Mouse (Mus musculus): ENCODE measurements at regions not wholly inside any gene's neighbourhood (a gene's known extent, or its start where the extent isn't known, plus 50 kb on each side); places are given as distances from the start of the nearest gene placed in this dataset.

DNA sequence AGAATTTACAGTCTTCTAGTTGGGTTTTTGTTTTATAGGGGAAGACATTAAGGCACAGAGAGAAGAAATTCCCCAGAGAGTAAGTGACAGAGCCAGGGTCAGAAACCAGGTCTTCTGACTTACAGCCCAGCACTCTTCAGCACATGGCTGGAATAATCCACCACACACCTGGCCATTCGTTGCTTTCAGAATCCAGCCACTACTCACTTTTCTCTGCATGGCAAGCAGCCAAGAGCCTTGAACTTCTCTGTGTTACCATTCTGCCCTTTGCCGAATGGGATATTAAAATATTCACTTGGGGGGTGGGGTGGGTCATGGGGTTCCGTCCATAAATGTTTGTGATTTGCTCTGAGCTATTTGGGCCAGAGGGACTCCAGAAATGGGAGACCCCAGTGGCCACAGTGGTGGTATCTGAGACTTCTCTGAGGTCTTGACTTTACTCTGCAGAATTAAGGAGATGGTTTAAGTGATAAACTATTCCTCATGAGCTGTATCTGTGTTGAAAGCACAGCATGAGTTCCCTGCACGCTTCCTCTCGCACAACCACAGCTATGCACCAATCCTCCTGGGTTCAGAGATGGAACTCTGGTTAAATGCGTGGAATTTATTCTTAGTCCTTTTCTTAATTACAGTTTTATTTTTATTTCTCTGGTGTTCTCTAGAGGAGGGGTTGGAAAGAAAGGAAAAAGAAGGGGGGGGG is 488.9 kb upstream of the Tnc start:
- no peak overlapping the region for H3K4me2 ChIP-seq
- no peak overlapping the region for H3K4me3 ChIP-seq
- no peak for ATAC-seq (ENCODE audit: low FRiP score, low read depth)
- H3K9me3 ChIP-seq: no peaks in the 10 kb centered on the region
- WGBS: 59% methylated on average over 6 of the region's 6 CpGs
- no peaks in the 10 kb centered on the region for H3K4me1 ChIP-seq (replicated peaks)
- H3K27ac ChIP-seq (replicated peaks): no peak overlapping the region
- no peak overlapping the region for H3K9ac ChIP-seq
- H3K27me3 ChIP-seq: no peaks in the 10 kb centered on the region
- no peaks in the 10 kb centered on the region for H3K36me3 ChIP-seq

DNA sequence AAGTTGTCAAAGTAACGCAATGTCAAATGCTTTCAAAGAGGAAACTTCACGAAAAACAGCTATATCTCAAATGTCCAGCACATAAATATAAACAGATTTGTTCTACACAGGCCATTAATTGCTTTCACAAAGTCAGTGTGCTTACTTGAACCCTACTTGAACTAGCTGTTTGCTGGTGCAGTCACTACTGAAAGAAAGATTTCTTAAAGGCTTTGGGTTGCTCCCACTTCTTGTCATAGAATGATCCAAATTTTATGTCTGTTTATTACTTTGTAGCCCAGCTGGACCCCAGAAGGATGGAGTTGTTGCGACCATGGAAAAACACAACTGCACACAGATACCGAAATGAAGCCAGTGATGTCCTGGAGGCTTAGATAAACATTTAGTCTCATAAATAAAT is 491.2 kb upstream of the Tnc start:
- 92% methylated on average over 4 of the region's 4 CpGs for WGBS
- Histone ChIP-seq H3K27ac (replicated peaks) (no peak overlapping the region), H3K4me1 (replicated peaks) (no peaks in the 10 kb centered on the region), H3K9me3 (no peaks in the 10 kb centered on the region), H3K4me2 (no peak overlapping the region), H3K9ac (no peak overlapping the region), H3K4me3 (no peak overlapping the region), H3K27me3 (no peaks in the 10 kb centered on the region), H3K36me3 (no peaks in the 10 kb centered on the region)
- no peak for ATAC-seq (ENCODE audit: low FRiP score, low read depth)

DNA sequence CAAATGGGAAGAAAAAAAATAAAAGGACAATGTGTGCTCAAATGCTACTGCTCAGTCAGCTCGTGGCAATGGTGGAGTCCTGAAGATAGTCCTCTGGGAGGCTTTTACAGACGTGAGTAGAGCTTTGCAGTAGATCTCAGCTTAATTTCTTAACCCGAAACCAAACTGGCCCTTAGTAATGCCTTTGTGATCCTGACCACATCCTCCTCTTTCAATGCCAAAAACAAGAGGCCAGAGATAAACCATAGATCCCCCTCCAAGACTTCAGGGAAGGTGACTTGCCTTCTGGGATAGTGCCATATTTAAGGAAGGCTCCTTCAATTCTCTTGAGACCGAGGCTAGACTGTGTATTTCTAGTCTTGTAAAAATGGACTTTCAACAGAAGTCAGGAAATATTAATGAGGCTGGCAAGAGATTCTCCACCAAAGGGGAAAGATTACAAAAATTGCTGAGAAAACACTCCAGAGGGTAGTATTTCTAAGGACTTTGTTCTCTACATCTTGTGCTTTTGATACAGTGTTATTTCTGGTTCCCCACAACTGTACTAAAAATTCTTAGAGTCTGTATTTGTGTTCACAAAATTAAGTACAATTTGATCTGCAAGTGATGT is 497.9 kb upstream of the Tnc start:
- Histone ChIP-seq H3K9me3 (no peaks in the 10 kb centered on the region), H3K27ac (replicated peaks) (no peak overlapping the region), H3K27me3 (no peaks in the 10 kb centered on the region), H3K9ac (no peak overlapping the region), H3K4me2 (no peak overlapping the region), H3K4me1 (replicated peaks) (no peaks in the 10 kb centered on the region), H3K4me3 (no peak overlapping the region), H3K36me3 (no peaks in the 10 kb centered on the region)
- WGBS: 85% methylated on average over 4 of the region's 4 CpGs
- ATAC-seq (ENCODE audit: low FRiP score, low read depth): no peak

DNA sequence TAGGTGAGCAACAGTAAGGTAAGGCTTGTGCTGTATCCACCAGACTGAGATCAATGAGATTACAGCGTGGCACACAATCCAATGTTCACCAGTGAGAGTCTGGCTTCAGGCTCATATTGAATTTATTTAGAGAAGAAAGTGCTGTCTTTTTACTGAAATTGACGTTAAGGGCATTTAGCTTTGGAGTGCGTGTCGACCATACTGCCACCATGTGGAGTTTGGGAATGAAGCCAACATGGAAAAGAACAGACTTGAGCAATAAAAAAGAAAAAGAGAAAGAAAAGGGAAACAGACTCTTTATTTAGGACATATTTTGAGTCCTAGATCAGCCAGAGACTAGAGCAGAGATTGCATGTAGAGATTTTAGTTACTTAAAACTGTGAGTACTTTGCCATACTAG is 499.6 kb upstream of the Tnc start:
- no peak overlapping the region for H3K27ac ChIP-seq (replicated peaks)
- H3K27me3 ChIP-seq: no peaks in the 10 kb centered on the region
- H3K9ac ChIP-seq: no peak overlapping the region
- H3K4me2 ChIP-seq: no peak overlapping the region
- no peaks in the 10 kb centered on the region for H3K36me3 ChIP-seq
- no peaks in the 10 kb centered on the region for H3K4me1 ChIP-seq (replicated peaks)
- H3K4me3 ChIP-seq: no peak overlapping the region
- no peak for ATAC-seq (ENCODE audit: low FRiP score, low read depth)
- WGBS: 61% methylated on average over 4 of the region's 4 CpGs
- H3K9me3 ChIP-seq: no peaks in the 10 kb centered on the region

DNA sequence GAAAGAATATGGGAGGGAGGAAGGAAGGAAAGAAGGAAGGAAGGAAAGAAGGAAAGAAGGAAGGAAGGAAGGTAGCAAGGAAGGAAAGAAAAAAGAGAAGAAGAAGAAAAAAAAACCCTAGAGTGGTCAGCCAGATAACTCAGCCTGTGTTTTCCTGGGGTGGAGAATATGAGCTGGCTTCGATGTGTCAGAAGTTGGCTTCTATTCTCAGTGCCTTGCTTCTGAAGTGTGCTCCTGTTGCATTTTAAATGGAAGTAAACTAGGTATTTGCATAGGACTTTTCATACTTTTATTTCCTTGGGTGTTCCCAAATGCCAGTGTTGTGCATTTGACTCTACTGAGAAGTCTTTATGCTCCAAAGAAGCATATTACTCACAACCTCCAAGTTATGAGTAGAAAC is 515.7 kb upstream of the Tnc start:
- ATAC-seq (ENCODE audit: low FRiP score, low read depth): no peak
- H3K27me3 ChIP-seq: no peaks in the 10 kb centered on the region
- WGBS: 96% methylated on average over 1 of the region's 1 CpGs

DNA sequence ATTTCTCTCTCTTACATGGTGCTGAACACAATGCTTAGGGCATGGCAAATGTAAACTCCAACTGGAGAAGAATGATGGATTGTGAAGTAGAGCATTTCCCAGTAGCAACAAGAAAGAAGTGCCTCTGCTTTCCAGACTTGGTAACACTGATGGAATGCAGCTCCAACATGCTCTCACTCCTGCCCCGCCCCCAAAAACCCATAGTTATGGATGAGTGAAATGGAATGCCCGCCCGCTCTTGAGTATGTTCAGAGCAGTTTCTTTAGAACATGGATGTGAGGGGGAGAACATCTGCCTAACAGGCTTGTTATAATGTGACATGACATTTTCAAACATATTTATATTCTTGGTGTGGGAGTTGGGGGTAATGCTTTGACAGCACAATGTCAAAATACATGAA is 517.2 kb upstream of the Tnc start:
- no peaks in the 10 kb centered on the region for H3K4me1 ChIP-seq (replicated peaks)
- H3K4me3 ChIP-seq: no peak overlapping the region
- no peak overlapping the region for H3K4me2 ChIP-seq
- WGBS: 91% methylated on average over 3 of the region's 3 CpGs
- no peaks in the 10 kb centered on the region for H3K9me3 ChIP-seq
- H3K9ac ChIP-seq: no peak overlapping the region
- no peak overlapping the region for H3K27ac ChIP-seq (replicated peaks)
- no peak for ATAC-seq (ENCODE audit: low FRiP score, low read depth)
- no peaks in the 10 kb centered on the region for H3K27me3 ChIP-seq
- H3K36me3 ChIP-seq: no peaks in the 10 kb centered on the region

More for the DNA sequence above, 515.7 kb upstream of the Tnc start:
- H3K9me3 ChIP-seq: no peaks in the 10 kb centered on the region
- no peaks in the 10 kb centered on the region for H3K4me1 ChIP-seq (replicated peaks)
- no peaks in the 10 kb centered on the region for H3K36me3 ChIP-seq
- H3K4me2 ChIP-seq: no peak overlapping the region
- no peak overlapping the region for H3K4me3 ChIP-seq
- H3K27ac ChIP-seq (replicated peaks): no peak overlapping the region
- no peak overlapping the region for H3K9ac ChIP-seq

DNA sequence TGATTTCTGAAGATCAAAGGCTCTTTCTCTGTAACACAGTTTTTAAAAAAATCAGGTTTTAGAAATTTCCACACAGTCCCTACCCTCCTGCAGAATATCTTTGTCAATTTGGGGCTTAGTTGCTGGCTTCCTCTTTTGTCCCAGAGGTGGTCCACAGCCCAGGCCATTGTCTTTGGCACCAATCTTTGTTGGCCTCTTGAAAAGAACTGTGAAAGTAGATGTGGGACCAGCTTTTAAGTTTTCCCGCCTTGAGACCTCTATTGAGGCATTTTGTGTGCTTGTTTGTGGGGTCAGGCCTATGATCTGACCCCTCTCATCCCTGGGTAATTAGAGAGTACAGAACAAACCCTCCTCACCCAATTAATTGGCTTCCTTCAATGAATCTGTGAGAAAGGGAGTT is 523.9 kb upstream of the Tnc start:
- H3K36me3 ChIP-seq: no peaks in the 10 kb centered on the region
- H3K9me3 ChIP-seq: no peaks in the 10 kb centered on the region
- ATAC-seq (ENCODE audit: low FRiP score, low read depth): no peak
- no peak overlapping the region for H3K27ac ChIP-seq (replicated peaks)
- H3K4me2 ChIP-seq: no peak overlapping the region
- H3K4me1 ChIP-seq (replicated peaks): no peaks in the 10 kb centered on the region
- no peak overlapping the region for H3K9ac ChIP-seq
- WGBS: 19% methylated on average over 1 of the region's 1 CpGs
- H3K4me3 ChIP-seq: no peak overlapping the region
- no peaks in the 10 kb centered on the region for H3K27me3 ChIP-seq

DNA sequence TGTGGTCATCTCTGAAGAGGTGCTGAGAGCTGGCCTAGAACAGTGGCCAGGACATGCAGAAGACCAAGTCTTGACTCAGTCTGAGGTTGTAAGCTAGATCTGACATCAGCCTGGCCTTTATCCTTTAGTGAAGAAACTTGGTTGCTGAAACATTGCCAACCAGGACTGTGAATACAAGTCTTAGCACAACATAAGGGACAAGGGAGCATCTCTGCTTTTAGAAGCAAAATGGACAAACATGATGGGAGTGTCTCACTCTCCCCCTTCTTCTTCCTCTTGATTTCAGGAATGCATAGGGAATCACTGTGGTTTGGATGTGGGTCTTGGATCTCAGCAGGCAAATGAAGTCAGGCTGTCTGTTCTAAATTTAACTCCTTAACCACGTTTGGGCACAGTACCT is 529.1 kb upstream of the Tnc start:
- ATAC-seq (ENCODE audit: low FRiP score, low read depth): no peak
- Histone ChIP-seq H3K9ac (no peak overlapping the region), H3K36me3 (no peaks in the 10 kb centered on the region), H3K27ac (replicated peaks) (no peak overlapping the region), H3K4me2 (no peak overlapping the region), H3K4me1 (replicated peaks) (no peaks in the 10 kb centered on the region), H3K9me3 (no peaks in the 10 kb centered on the region), H3K4me3 (no peak overlapping the region), H3K27me3 (no peaks in the 10 kb centered on the region)
- WGBS: 52% methylated on average over 1 of the region's 1 CpGs

DNA sequence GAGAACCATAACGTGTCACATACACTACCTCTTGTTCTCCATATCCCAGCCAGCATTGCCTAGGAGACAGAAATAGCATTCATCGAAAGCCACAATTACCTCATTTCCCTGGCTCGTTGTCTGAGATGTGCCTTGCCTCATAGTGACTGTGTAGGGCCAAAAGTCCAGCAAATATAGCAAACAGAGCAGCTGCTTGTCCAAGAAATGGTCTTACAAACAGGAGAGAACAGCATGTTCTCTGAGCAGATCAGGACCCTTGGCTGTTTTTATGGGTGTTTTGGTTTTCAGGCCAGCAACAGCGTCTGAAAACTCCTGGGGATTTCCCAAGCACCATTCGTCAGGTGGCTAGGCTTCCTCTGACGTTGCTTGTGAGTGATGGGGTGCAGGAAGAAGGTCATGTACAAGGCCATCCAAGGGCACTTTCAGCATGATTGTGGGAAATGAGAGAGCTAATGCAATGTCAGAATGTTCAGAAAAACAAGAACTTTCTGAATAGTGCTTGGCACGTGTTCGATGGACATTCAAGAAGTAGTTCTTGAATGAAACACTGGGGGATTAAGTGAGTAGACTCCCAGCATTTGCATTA is 528.9 kb upstream of the Pappa start:
- WGBS: 69% methylated on average over 8 of the region's 8 CpGs
- Histone ChIP-seq H3K9ac (no peak overlapping the region), H3K4me1 (replicated peaks) (no peaks in the 10 kb centered on the region), H3K27me3 (no peaks in the 10 kb centered on the region), H3K4me3 (no peak overlapping the region), H3K36me3 (no peaks in the 10 kb centered on the region), H3K9me3 (no peaks in the 10 kb centered on the region), H3K27ac (replicated peaks) (no peak overlapping the region), H3K4me2 (no peak overlapping the region)
- ATAC-seq (ENCODE audit: low FRiP score, low read depth): no peak

DNA sequence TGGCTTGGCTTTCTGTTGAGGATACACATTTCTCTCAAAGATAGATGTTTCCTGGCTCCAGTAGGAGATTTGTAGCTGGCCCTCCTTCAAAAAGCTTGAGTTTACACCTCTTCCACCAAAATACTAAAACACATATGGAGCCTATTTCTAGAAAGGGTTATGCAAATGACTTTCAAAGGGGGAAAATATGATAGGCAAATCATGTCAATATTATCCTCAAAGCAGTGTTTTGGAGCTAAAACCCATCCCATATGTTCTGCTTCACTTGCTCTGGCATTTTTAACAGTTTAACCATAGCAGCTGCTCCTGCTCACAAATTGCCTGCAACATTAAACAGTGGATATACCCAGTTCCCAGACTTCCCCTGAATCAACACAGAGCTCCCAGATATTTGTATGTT is 525.5 kb upstream of the Pappa start:
- H3K9me3 ChIP-seq: no peaks in the 10 kb centered on the region
- H3K4me2 ChIP-seq: no peak overlapping the region
- ATAC-seq (ENCODE audit: low FRiP score, low read depth): no peak

DNA sequence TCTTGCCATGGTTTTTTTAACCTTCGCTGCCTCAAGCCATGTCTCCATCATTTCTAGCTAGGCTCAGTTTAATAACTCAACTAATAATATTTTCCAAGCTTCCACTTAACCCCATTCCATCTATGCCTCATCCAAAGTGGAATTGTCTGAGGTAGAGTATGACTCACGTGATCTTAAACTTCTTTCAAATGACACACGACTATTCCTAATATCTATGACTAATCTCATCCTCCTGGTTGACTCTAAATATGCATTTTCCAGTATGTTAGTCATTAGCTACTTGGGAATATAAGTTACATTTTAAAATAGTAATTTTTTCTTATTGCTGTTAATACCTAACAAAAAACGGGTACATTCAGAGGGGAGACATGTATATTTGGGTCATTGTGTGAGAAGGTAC is 524.8 kb upstream of the Pappa start:
- Histone ChIP-seq H3K9me3 (no peaks in the 10 kb centered on the region), H3K4me1 (replicated peaks) (no peaks in the 10 kb centered on the region), H3K4me3 (no peak overlapping the region), H3K27me3 (no peaks in the 10 kb centered on the region), H3K36me3 (no peaks in the 10 kb centered on the region), H3K4me2 (no peak overlapping the region), H3K9ac (no peak overlapping the region), H3K27ac (replicated peaks) (no peak overlapping the region)
- WGBS: 85% methylated on average over 4 of the region's 4 CpGs
- no peak for ATAC-seq (ENCODE audit: low FRiP score, low read depth)

More for the DNA sequence above, 525.5 kb upstream of the Pappa start:
- Histone ChIP-seq H3K9ac (no peak overlapping the region), H3K4me3 (no peak overlapping the region), H3K4me1 (replicated peaks) (no peaks in the 10 kb centered on the region), H3K27me3 (no peaks in the 10 kb centered on the region), H3K36me3 (no peaks in the 10 kb centered on the region), H3K27ac (replicated peaks) (no peak overlapping the region)

DNA sequence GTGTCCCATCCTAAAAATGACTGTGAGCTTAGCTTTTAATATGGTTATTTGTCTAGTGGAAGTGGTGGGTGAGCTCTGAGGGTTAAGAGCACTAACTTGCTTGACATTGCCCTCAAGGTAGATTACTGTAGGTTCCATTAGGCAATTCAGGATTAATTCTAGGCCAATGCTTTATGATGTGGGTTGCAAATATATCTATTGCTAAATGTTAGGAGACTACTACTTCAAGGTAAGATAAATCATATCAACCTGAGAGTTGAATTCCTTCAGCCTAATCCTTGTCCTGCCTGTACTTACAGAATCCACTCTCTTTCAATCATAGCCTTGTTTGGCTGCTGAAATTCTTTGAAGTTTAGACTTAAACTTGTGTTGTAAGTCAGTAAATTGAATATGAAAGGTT is 501.2 kb upstream of the Pappa start:
- ATAC-seq (ENCODE audit: low FRiP score, low read depth): no peak
- H3K36me3 ChIP-seq: no peaks in the 10 kb centered on the region
- H3K4me2 ChIP-seq: no peak overlapping the region
- H3K4me1 ChIP-seq (replicated peaks): no peaks in the 10 kb centered on the region
- H3K27ac ChIP-seq (replicated peaks): no peak overlapping the region
- H3K27me3 ChIP-seq: no peaks in the 10 kb centered on the region
- no peak overlapping the region for H3K9ac ChIP-seq
- H3K4me3 ChIP-seq: no peak overlapping the region
- no peaks in the 10 kb centered on the region for H3K9me3 ChIP-seq

DNA sequence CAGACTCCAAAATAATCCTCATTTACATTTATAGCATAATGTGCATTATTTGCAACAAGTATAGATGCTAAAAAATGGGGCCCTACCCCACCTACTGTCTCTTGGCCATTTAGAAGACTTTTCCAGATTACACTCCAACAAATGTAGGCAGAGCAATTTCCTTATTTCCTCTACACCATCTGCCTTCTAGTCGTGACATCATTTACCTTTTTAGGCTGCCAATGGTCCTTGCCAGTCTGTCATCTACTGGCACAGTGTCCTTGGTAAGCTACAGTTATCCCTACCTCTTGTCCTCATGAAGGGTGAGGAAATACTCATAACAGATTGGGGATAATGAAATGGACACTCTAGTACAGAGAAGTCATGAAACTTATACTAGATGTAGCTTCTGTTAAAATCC is 491.8 kb upstream of the Pappa start:
- Histone ChIP-seq H3K9me3 (no peaks in the 10 kb centered on the region), H3K4me2 (no peak overlapping the region), H3K9ac (no peak overlapping the region), H3K36me3 (no peaks in the 10 kb centered on the region), H3K4me1 (replicated peaks) (no peaks in the 10 kb centered on the region), H3K27ac (replicated peaks) (no peak overlapping the region), H3K4me3 (no peak overlapping the region), H3K27me3 (no peaks in the 10 kb centered on the region)
- WGBS: 72% methylated on average over 1 of the region's 1 CpGs
- no peak for ATAC-seq (ENCODE audit: low FRiP score, low read depth)
